Mouse (Mus musculus): ENCODE results near the gene Hs6st3. TPM values are rescaled to one million over a fixed set of nuclear protein-coding genes. Genes with fewer than 3 reads are reported as not detected.

Gene Hs6st3
- polyA plus RNA-seq, 1 experiment from 2014 or later, result 2.2 TPM

GRCm38 (mm10) chr14:119369274-119369673 is 231.1 kb downstream of the Hs6st3 start:
- ATAC-seq (replicated peaks), result no peak
- Histone ChIP-seq H3K4me2 (no peak overlapping the region), H3K4me3 (no peak overlapping the region), H3K36me3 (replicated peaks) (no peaks in the 10 kb centered on the region), H3K27me3 (replicated peaks) (no peaks in the 10 kb centered on the region), H3K4me1 (no peaks in the 10 kb centered on the region), H3K9me3 (no peaks in the 10 kb centered on the region), H3K9ac (no peak overlapping the region), H3K27ac (no peak overlapping the region)
- WGBS, result 53% methylated on average over 8 of the region's 8 CpGs

- Histone ChIP-seq H3K27ac (no peak overlapping the region), H3K4me3 (no peak overlapping the region), H3K4me1 (no peaks in the 10 kb centered on the region), H3K4me2 (no peak overlapping the region), H3K36me3 (replicated peaks) (no peaks in the 10 kb centered on the region), H3K27me3 (replicated peaks) (no peaks in the 10 kb centered on the region), H3K9me3 (no peaks in the 10 kb centered on the region), H3K9ac (no peak overlapping the region)
- ATAC-seq (replicated peaks), result no peak
- WGBS, result 56% methylated on average over 7 of the region's 7 CpGs
Measured at GRCm38 (mm10) chr14:119370013-119370412, 231.9 kb downstream of the Hs6st3 start.

GRCm38 (mm10) chr14:119379303-119379702 is 241.2 kb downstream of the Hs6st3 start:
- Histone ChIP-seq H3K9ac (no peak overlapping the region), H3K27ac (no peak overlapping the region), H3K27me3 (replicated peaks) (no peaks in the 10 kb centered on the region), H3K36me3 (replicated peaks) (no peaks in the 10 kb centered on the region), H3K4me3 (no peak overlapping the region), H3K9me3 (no peaks in the 10 kb centered on the region), H3K4me2 (no peak overlapping the region), H3K4me1 (no peaks in the 10 kb centered on the region)
- WGBS, result 85% methylated on average over 2 of the region's 2 CpGs
- no peak for ATAC-seq (replicated peaks)

GRCm38 (mm10) chr14:119401618-119402017 is 263.5 kb downstream of the Hs6st3 start:
- H3K4me2 ChIP-seq, result no peak overlapping the region
- ATAC-seq (replicated peaks), result no peak
- H3K4me1 ChIP-seq, result no peaks in the 10 kb centered on the region
- H3K9ac ChIP-seq, result no peak overlapping the region
- H3K4me3 ChIP-seq, result no peak overlapping the region
- H3K27ac ChIP-seq, result no peak overlapping the region
- WGBS, result 93% methylated on average over 10 of the region's 10 CpGs
- no peaks in the 10 kb centered on the region for H3K9me3 ChIP-seq
- H3K27me3 ChIP-seq (replicated peaks), result no peaks in the 10 kb centered on the region
- no peaks in the 10 kb centered on the region for H3K36me3 ChIP-seq (replicated peaks)

- WGBS, result 70% methylated on average over 11 of the region's 11 CpGs
- no peak overlapping the region for H3K27ac ChIP-seq
- no peaks in the 10 kb centered on the region for H3K36me3 ChIP-seq (replicated peaks)
Measured at GRCm38 (mm10) chr14:119409334-119410050, 271.4 kb downstream of the Hs6st3 start.

GRCm38 (mm10) chr14:119422894-119423293 is 284.8 kb downstream of the Hs6st3 start:
- H3K4me3 ChIP-seq, result no peak overlapping the region
- no peaks in the 10 kb centered on the region for H3K9me3 ChIP-seq
- ATAC-seq (replicated peaks), result no peak
- no peak overlapping the region for H3K9ac ChIP-seq
- no peak overlapping the region for H3K27ac ChIP-seq
- WGBS, result 89% methylated on average over 5 of the region's 5 CpGs
- H3K36me3 ChIP-seq (replicated peaks), result no peaks in the 10 kb centered on the region
- no peak overlapping the region for H3K4me2 ChIP-seq
- H3K27me3 ChIP-seq (replicated peaks), result no peaks in the 10 kb centered on the region
- H3K4me1 ChIP-seq, result no peaks in the 10 kb centered on the region

More at GRCm38 (mm10) chr14:119409334-119410050, 271.4 kb downstream of the Hs6st3 start:
- no peaks in the 10 kb centered on the region for H3K4me1 ChIP-seq
- H3K27me3 ChIP-seq (replicated peaks), result no peaks in the 10 kb centered on the region
- H3K9me3 ChIP-seq, result no peaks in the 10 kb centered on the region
- no peak for ATAC-seq (replicated peaks)
- H3K4me2 ChIP-seq, result no peak overlapping the region
- no peak overlapping the region for H3K9ac ChIP-seq
- H3K4me3 ChIP-seq, result no peak overlapping the region

GRCm38 (mm10) chr14:119450471-119450870 is 312.3 kb downstream of the Hs6st3 start:
- Histone ChIP-seq H3K4me3 (no peak overlapping the region), H3K4me1 (no peaks in the 10 kb centered on the region), H3K27ac (no peak overlapping the region), H3K9me3 (no peaks in the 10 kb centered on the region), H3K36me3 (replicated peaks) (no peaks in the 10 kb centered on the region), H3K9ac (no peak overlapping the region), H3K4me2 (no peak overlapping the region), H3K27me3 (replicated peaks) (no peaks in the 10 kb centered on the region)
- no peak for ATAC-seq (replicated peaks)
- WGBS, result 8% methylated on average over 4 of the region's 4 CpGs

- Histone ChIP-seq H3K9ac (no peak overlapping the region), H3K4me2 (no peak overlapping the region), H3K9me3 (no peaks in the 10 kb centered on the region), H3K27ac (no peak overlapping the region), H3K36me3 (replicated peaks) (no peaks in the 10 kb centered on the region), H3K27me3 (replicated peaks) (no peaks in the 10 kb centered on the region), H3K4me3 (no peak overlapping the region), H3K4me1 (no peaks in the 10 kb centered on the region)
- ATAC-seq (replicated peaks), result no peak
Measured at GRCm38 (mm10) chr14:119451594-119451993, 313.5 kb downstream of the Hs6st3 start.

GRCm38 (mm10) chr14:119452382-119452781 is 314.2 kb downstream of the Hs6st3 start:
- no peaks in the 10 kb centered on the region for H3K27me3 ChIP-seq (replicated peaks)
- no peak overlapping the region for H3K4me3 ChIP-seq
- ATAC-seq (replicated peaks), result no peak
- H3K36me3 ChIP-seq (replicated peaks), result no peaks in the 10 kb centered on the region
- H3K4me1 ChIP-seq, result no peaks in the 10 kb centered on the region
- H3K4me2 ChIP-seq, result no peak overlapping the region
- H3K9ac ChIP-seq, result no peak overlapping the region
- H3K27ac ChIP-seq, result no peak overlapping the region
- no peaks in the 10 kb centered on the region for H3K9me3 ChIP-seq

GRCm38 (mm10) chr14:119452797-119453196 is 314.7 kb downstream of the Hs6st3 start:
- Histone ChIP-seq H3K4me1 (no peaks in the 10 kb centered on the region), H3K36me3 (replicated peaks) (no peaks in the 10 kb centered on the region), H3K4me3 (no peak overlapping the region), H3K4me2 (no peak overlapping the region), H3K27ac (no peak overlapping the region), H3K27me3 (replicated peaks) (no peaks in the 10 kb centered on the region), H3K9ac (no peak overlapping the region), H3K9me3 (no peaks in the 10 kb centered on the region)
- no peak for ATAC-seq (replicated peaks)
- WGBS, result 40% methylated on average over 3 of the region's 3 CpGs

- 66% methylated on average over 5 of the region's 5 CpGs for WGBS
- ATAC-seq (replicated peaks), result no peak
Measured at GRCm38 (mm10) chr14:119464308-119464707, 326.2 kb downstream of the Hs6st3 start.

GRCm38 (mm10) chr14:119464883-119465282 is 326.7 kb downstream of the Hs6st3 start:
- Histone ChIP-seq H3K36me3 (replicated peaks) (no peaks in the 10 kb centered on the region), H3K4me2 (no peak overlapping the region), H3K27ac (no peak overlapping the region), H3K9ac (no peak overlapping the region), H3K4me3 (no peak overlapping the region), H3K9me3 (no peaks in the 10 kb centered on the region), H3K4me1 (peaks cover 4% of the 10 kb centered on the region; the same call in 1 of the 2 replicates), H3K27me3 (replicated peaks) (no peaks in the 10 kb centered on the region)
- WGBS, result 96% methylated on average over 1 of the region's 1 CpGs
- ATAC-seq (replicated peaks), result no peak

More at GRCm38 (mm10) chr14:119464308-119464707, 326.2 kb downstream of the Hs6st3 start:
- Histone ChIP-seq H3K4me2 (no peak overlapping the region), H3K9me3 (no peaks in the 10 kb centered on the region), H3K27me3 (replicated peaks) (no peaks in the 10 kb centered on the region), H3K27ac (no peak overlapping the region), H3K4me1 (peaks cover 4% of the 10 kb centered on the region; the same call in 1 of the 2 replicates), H3K9ac (no peak overlapping the region), H3K36me3 (replicated peaks) (no peaks in the 10 kb centered on the region), H3K4me3 (no peak overlapping the region)

- Histone ChIP-seq H3K4me3 (no peak overlapping the region), H3K9ac (no peak overlapping the region), H3K4me2 (no peak overlapping the region), H3K4me1 (peaks cover 4% of the 10 kb centered on the region; the same call in 1 of the 2 replicates), H3K36me3 (replicated peaks) (no peaks in the 10 kb centered on the region), H3K27ac (no peak overlapping the region), H3K27me3 (replicated peaks) (no peaks in the 10 kb centered on the region), H3K9me3 (no peaks in the 10 kb centered on the region)
- 66% methylated on average over 5 of the region's 5 CpGs for WGBS
- ATAC-seq (replicated peaks), result no peak
Measured at GRCm38 (mm10) chr14:119466899-119467588, 328.9 kb downstream of the Hs6st3 start.

Measured in midbrain, embryonic 15.5 days (tissue).